Mouse (Mus musculus): ENCODE results near the gene Fgfbp3.
A peak's percentile ranks its signal among the peaks of the same experiment; 100 is the strongest.
"Not testable (repeated sequence)": the region's sequence is repeated elsewhere in the genome, so short reads cannot be mapped to it uniquely, and the experiment has no call there.

The Fgfbp3 gene

GRCm38 (mm10) chr19:36919466-36919865 lies at the start of gene Fgfbp3:
Gene Fgfbp3 (minus strand): TSS chr19:36919615.
- no peak for ATAC-seq (ENCODE audit: insufficient number of reproducible peaks, low FRiP score, low TSS enrichment)

GRCm38 (mm10) chr19:36962544-36963260 lies 43.3 kb upstream of the Fgfbp3 start:
- ATAC-seq (ENCODE audit: insufficient number of reproducible peaks, low FRiP score, low TSS enrichment), result not testable (repeated sequence)

DNA sequence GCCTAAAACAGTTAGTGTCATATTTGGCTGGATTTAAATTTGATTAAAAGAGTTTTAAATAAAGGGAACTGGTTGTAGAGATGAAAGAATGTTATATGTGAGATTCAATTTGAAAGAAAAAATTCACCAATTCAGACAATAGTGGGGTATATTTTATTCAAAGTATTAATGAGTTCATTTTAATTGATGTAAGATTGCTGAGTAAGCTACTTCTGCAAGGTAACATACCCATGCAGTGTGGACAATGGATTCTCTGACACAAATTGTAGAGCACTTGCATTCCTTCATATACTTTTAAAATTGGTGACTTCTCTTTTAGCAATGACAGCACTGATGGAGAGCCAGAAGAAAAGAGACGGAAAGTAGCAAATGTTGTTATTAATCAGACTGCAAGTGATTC lies 41.9 kb upstream of the Fgfbp3 start:
- no peak for ATAC-seq (ENCODE audit: insufficient number of reproducible peaks, low FRiP score, low TSS enrichment)

DNA sequence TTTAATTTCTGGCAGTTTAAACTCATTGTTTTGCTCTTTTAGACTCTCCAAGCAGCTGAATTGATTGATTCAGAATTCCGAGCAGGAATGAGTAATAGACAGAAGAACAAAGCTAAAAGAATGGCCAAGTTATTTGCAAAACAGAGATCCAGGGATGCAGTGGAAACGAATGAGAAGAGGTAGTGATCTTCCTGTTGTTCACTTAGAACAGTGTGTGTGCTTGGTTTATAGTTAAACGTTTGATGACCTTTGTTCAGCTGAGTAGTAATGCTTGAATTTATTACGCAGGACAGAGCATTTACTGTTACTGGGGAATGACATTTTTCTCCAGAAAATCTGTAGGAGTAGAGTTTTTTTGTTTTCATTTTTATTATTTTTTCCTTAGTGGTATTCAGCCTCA lies 38.9 kb upstream of the Fgfbp3 start:
- no peak for ATAC-seq (ENCODE audit: insufficient number of reproducible peaks, low FRiP score, low TSS enrichment)

GRCm38 (mm10) chr19:36953637-36954206 lies 34.3 kb upstream of the Fgfbp3 start:
- no peak for ATAC-seq (ENCODE audit: insufficient number of reproducible peaks, low FRiP score, low TSS enrichment)

DNA sequence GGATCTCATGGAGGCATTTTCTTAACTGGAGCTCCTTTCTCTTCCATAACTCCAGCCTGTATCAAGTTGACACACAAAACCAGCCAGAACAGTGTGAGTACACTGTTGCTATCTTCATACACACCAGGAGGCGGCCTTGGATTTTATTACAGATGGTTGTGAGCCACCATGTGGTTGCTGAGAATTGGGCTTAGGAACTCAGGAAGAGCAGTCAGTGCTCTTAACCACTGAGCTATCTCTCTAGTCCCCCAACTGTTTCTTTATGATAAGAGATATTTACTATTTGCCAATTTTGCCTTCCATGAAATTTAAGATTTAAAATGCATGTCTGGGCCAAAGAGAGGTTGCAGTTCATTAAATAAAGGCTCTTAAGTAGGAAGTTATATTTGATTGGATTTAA lies 20.6 kb upstream of the Fgfbp3 start:
- no peak for ATAC-seq (ENCODE audit: insufficient number of reproducible peaks, low FRiP score, low TSS enrichment)

- no peak for ATAC-seq (ENCODE audit: insufficient number of reproducible peaks, low FRiP score, low TSS enrichment)
Observed at GRCm38 (mm10) chr19:36938008-36938407, 18.6 kb upstream of the Fgfbp3 start.

DNA sequence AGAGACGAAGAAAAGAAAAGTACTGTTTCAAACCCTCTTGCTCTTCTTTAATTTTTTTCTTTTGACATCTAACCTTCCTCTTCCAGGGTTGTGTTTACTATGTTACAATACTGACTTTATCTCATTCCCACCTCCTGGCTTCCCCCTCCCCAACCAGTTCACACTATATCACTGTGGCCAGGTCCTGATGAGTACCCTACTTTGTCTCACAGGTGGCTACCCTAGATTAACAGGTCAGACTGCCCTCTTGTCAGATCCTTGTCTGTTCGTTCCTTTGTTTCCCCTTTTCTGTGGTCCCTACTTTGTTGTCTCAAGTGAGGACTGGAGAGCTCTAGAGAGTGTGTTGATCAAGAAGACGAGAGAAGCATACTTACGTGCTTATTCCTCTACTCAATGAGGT lies 16.9 kb upstream of the Fgfbp3 start:
- no peak for ATAC-seq (ENCODE audit: insufficient number of reproducible peaks, low FRiP score, low TSS enrichment)

DNA sequence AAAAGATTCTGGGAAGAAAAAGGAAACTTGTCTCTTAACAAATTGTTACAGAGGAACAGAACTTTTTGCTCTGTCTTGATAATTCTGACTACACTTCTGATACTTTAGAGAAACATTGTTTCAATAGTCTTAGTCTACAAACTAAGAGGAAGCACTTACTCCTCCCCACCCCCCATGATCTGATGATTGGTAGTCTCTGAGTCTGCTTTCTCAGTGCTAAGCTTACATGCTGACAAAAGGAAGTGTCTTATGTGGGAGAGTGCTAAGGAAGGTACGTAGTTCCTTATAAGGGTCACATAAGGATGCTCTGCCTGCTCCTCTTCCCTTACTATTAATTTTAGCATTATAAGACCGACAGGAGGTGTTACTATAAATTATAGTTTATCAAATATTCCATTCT lies 13.2 kb upstream of the Fgfbp3 start:
- ATAC-seq (ENCODE audit: insufficient number of reproducible peaks, low FRiP score, low TSS enrichment), result no peak

GRCm38 (mm10) chr19:36932097-36932496 lies 12.7 kb upstream of the Fgfbp3 start:
- ATAC-seq (ENCODE audit: insufficient number of reproducible peaks, low FRiP score, low TSS enrichment), result no peak

DNA sequence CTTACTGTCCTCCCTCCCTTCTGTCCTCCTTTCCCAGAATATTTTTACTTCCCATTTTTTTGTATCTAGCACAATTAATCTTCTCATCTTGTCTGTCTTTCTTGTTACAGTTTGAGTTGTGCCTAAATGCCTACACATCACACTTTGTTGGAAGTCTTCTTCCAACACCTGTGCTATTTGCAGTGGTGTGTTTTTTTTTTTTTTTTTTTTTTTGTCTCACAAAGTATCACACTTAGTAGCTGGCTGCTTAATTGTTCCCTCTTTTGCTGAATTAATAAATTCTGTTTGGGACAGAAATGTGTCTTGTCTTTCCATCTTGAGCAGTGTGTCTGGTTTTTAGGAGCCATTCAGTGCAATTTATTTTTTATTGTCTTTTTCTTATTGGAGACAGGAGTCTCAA lies 10.4 kb upstream of the Fgfbp3 start:
- no peak for ATAC-seq (ENCODE audit: insufficient number of reproducible peaks, low FRiP score, low TSS enrichment)

DNA sequence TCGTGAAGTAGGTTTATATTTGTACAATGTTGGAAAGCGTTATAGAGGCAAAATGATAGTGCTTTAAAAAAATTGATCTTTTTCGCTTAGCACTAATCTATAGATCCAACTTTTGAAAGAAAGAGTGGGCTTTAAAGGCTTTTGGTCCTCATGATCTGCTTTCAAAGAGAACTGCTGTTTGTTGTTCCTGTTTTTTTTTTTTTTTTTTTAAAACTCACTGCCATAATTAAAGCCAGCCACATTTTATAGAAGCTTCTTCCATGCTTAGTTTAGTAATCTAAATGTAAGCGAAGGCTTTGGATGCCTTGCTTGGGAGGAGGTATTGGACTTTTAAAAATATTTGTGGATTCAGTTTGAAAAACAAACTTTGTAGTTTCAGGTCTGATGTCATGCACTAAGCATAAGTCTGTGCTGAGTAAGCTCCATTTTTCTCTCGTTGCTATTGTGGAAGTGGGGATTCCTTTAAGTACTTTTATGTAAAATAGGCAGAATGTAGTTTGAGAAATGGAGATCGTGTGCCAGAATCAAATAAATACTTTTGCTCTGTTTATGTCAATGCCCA lies 8.5 kb upstream of the Fgfbp3 start:
- ATAC-seq (ENCODE audit: insufficient number of reproducible peaks, low FRiP score, low TSS enrichment), result no peak

GRCm38 (mm10) chr19:36926553-36927236 lies 7.3 kb upstream of the Fgfbp3 start:
- no peak for ATAC-seq (ENCODE audit: insufficient number of reproducible peaks, low FRiP score, low TSS enrichment)

- ATAC-seq (ENCODE audit: insufficient number of reproducible peaks, low FRiP score, low TSS enrichment), result peak; percentile 93
Observed at GRCm38 (mm10) chr19:36925671-36926552, 6.5 kb upstream of the Fgfbp3 start, which contains the start of gene Btaf1. Gene Btaf1 (plus strand): TSS chr19:36926079.

DNA sequence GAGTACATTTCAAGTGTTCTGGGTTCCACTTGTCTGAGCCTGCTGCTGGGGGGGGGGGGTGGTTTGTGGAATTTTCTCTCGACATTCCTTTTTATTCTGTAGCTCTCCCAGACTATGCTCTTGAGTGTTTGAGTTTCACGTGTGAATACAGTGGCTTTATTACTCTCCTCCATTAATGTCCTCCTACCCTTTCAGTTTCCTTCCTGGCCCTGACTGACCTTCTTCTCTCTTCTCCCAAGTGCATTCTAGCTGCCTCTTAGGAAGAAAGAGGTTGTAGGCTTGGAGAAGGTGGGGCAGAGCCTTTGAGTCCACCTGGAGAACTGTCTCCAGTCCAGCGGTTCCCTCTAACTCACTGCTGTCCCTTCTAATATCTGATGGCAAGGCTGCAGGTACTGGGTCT lies 3.5 kb upstream of the Fgfbp3 start:
- no peak for ATAC-seq (ENCODE audit: insufficient number of reproducible peaks, low FRiP score, low TSS enrichment)

GRCm38 (mm10) chr19:36922015-36922414 lies 2.6 kb upstream of the Fgfbp3 start:
- no peak for ATAC-seq (ENCODE audit: insufficient number of reproducible peaks, low FRiP score, low TSS enrichment)

GRCm38 (mm10) chr19:36918441-36919301 lies 744 bp downstream of the Fgfbp3 start:
- peak; percentile 96 for ATAC-seq (ENCODE audit: insufficient number of reproducible peaks, low FRiP score, low TSS enrichment)

DNA sequence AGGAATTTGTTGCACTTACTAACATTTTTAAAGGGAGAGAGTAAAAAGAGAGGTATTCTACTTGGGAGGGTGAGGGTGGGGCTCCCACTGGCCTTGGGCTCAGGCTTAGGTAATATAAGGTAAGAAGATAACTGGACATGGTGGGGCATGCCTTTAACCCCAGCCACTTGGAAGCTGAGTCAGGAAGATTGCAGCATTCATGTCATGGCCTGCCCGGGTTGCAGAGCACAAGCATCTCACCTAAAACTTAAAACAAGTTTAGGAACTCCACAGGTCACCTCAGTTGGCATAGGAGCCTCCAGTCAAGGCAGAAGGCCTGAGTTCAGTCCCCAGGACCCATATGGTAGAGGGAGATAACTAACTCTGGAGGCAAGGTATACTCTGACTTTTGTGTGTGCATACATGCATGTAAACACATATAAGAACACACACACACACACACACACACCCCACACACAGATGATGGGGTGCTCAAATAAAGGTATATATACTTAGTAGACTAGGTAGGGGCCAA lies 2.5 kb downstream of the Fgfbp3 start:
- no peak for ATAC-seq (ENCODE audit: insufficient number of reproducible peaks, low FRiP score, low TSS enrichment)

DNA sequence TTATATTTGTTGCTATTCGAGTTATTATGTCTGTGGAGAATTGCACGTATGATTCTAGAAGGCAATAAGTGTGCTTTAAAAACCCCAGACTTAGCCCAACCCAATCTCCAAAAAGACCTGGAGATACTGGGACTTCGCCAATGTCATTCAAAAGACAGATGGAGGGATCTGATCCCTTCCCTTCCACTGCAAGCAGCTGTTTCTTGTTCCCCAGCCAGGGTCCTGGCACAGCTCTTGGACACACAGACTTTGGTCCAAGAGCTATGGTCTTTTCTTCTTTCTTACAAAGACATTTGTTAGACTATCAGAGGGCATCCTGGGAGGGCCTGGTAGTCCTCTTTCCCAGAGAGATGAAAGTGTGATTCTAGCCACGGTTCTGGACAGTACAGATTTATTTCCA lies 3.2 kb downstream of the Fgfbp3 start:
- ATAC-seq (ENCODE audit: insufficient number of reproducible peaks, low FRiP score, low TSS enrichment), result no peak
